Mouse (Mus musculus) spleen, adult 18-20 months (tissue): ENCODE measurements around the gene Mansc4.

Source experiments
- DNase-seq, 2 experiments: peaks; one replicate each; pipeline ENCODE4 v3.0.0; 2022; ENCODE audit warnings: mixed read lengths in 2 of 2

Gene Mansc4

GRCm38 (mm10) chr6:147076878-147077277, 10.0 kb downstream of the Mansc4 start:
- DNase-seq = no peak

DNA sequence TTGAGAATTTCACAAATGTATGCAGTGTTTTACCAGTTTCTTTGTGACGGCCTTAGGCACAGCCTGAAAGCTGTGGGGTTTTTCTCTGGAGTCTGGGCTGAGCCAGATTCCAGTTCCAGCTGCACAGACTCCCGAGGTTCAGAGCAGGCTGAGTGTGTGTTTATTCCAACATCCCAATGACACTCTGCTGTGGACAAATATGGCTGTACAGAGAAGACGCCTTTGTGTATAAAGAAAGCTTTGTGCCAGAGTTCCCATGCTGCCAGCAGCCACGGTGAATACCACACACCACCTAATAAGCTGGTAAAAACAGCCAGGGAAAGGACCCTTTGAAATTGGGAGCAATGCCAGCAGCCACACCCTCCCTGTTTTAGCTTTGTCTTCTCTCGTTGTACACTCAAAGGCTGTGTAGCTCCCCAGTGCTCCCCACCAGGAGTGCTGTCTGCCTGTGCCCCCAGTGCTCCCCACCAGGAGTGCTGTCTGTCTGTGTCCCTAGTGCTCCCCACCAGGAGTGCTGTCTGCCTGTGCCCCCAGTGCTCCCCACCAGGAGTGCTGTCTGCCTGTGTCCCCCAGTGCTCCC, 10.9 kb downstream of the Mansc4 start:
- DNase-seq = no peak

DNA sequence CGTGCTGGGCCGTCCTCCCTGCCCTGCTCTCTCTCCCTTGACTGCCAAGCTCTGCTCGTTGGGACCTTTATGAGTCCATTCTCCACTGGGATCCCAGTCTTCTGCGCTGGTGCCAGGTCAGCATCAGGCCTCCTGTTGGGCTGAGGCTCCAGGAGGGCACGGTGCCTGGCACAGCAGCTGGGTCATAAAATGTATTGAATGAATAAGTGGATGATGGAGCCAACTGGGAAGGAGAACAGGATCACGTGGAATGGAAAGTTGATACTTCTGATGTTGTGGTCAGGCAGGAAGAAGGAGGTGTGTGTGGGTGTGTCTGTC, 21.9 kb downstream of the Mansc4 start:
- no peak for DNase-seq

DNA sequence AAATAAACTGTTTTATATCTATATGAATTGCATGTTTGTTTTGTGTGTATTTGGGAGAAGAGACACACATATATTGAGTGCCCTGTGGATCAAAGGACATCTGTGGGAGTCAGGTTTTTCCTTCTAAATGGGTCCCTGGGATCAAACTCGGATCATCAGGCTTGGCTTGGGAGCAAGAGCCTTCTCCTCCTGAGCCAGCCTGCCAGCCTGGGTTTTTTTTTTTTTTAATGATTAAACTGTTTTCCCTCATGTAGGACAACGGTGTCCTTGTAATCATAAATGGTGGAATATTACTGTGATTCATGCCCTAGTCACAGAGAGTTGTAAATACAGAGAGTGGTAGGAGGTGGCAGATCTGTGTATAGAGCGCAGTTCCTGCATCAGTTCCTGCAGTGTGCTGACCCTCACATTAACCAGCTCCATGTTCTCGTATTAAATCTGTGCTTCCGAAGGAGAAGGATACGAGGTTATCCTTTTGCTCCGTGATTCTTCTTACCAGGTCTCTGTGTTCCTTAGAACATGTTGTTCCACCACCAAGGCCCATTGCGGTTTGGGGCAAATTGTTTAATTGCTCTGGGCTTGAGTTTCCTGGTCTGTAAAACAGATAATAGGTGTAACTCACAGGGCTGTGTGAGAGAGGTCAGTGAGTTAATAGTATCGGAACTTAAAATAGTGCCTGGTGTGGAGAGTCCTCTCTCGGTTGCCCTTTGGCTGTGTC, 22.4 kb downstream of the Mansc4 start:
- no peak for DNase-seq

- DNase-seq = no peak
Measured at GRCm38 (mm10) chr6:147062694-147063093, 24.1 kb downstream of the Mansc4 start.

GRCm38 (mm10) chr6:147062034-147062433, 24.8 kb downstream of the Mansc4 start:
- no peak for DNase-seq

DNA sequence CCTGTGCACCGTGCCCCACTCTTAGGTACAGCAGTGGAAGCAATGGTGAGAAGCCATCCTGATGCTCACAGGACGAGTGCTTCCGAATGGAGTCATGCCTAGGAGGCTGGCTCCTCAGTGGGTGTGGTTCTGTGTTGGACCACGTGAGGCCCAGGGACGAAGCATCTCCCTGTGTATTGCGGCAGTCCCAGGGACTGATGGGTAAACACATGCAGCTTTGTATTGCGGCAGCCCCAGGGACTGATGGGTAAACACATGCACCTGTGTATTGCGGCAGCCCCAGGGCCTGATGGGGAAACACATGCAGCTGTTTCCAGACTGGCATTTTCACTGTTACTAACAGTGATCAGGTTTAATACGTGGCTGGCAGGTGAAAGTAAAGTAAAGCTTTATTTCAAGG, 25.2 kb downstream of the Mansc4 start:
- no peak for DNase-seq

DNA sequence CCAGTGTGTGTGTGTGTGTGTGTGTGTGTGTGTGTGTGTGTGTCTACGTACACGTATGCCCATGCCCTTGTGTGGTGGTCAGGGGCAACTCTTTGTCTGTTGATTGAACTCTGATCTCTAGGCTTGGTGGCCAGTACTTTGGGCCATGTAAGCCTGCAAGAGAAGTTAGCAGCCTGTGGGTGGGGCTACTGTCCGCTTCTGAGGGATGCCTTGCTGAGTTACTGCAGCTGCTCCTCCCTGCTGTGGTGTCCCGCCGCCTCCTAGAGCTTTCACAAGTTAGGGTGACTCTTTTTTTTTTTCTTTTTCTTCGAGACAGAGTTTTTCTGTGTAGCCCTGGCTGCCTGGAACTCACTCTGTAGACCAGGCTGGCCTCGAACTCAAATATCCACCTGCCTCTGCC, 27.5 kb downstream of the Mansc4 start:
- no peak for DNase-seq

GRCm38 (mm10) chr6:147055374-147055977, 31.4 kb downstream of the Mansc4 start:
- no peak for DNase-seq

DNA sequence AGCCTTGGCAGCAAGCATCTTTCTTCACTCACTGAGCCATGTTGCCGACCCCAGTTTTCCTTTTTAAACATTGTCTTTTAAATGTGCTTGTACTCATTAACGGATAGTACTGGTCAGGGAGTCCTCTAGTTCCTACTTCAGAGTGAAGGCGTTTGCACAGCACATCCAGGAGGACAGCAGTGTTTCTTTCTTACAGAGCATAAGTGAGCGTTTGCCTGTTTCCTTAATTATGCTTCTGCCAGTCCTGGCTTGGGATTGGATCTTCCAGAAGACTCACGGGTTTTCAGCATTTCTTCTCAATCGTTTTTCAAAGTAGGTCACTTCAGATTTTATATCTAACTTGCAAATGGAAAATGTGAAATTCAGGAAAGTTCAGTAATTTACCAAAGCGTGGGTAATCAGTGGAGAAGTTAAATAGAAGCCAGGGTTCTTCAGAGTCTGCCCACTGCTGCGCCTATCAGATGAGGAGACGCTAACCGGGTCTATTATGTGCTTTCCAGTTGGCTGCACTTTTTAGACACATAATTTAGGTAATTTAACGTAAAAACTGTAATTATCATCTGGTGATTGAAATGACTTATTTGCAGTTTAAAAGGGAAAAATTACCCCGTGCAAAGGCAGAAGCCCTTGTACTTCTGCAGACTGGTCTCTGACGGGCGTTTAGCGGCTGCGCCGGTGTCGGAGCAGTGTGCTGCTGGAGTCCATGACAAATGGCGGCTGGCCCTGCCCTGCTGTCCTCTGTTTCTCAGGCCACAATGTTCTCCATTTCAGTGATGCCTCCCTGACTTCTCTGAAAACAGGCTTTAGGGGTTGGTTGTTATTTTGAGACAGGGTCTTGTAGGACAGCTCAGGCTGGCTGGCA, 32.8 kb downstream of the Mansc4 start:
- DNase-seq = no peak

GRCm38 (mm10) chr6:147052440-147052839, 34.4 kb downstream of the Mansc4 start:
- DNase-seq = no peak

GRCm38 (mm10) chr6:147051666-147052065, 35.2 kb downstream of the Mansc4 start:
- no peak for DNase-seq

DNA sequence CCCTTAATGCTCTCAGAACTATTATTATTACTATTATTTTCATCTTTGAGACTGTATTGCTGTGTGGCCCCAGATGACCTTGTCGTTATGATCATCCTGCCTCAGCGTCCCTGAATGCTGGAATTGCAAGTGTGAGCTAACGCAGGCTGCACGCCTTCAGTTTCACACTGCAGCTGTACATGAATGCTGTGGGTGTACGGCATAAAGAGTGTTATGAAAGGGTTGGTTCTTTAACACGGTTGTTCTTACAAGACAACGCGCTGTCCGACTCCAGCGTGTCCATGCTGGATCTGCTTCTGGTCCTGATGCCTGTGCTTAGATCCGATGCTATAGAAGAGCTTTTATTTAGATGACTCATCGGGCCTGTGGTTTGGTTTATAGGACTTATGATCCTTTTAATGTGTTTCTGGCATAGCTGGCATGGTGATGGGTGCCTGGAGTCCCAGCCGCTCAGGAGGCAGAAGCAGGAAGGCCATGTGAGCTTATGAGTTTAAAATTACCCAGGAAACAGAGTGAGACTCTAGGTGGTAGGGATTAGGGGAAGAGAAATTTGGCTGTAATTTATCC, 37.5 kb downstream of the Mansc4 start:
- no peak for DNase-seq

DNA sequence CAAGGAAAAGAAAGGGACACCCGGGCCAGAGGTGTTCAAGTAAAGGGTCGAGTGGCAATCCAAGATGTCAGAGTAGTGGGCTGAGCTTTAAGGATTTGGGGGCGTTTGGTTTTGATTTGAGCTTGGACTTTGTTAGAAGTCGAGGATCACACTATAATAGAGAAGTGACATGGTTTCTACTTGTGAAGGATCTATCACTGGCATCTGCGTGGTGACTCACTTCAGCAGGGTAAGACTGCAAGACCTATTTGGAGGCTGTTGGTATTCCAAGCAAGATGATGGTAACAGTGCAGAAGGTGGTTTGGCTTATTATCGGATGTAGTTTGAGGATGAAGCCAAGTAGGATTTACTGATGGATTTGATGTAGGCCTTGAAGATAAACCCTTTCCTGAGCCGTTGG, 43.2 kb downstream of the Mansc4 start:
- no peak for DNase-seq

DNA sequence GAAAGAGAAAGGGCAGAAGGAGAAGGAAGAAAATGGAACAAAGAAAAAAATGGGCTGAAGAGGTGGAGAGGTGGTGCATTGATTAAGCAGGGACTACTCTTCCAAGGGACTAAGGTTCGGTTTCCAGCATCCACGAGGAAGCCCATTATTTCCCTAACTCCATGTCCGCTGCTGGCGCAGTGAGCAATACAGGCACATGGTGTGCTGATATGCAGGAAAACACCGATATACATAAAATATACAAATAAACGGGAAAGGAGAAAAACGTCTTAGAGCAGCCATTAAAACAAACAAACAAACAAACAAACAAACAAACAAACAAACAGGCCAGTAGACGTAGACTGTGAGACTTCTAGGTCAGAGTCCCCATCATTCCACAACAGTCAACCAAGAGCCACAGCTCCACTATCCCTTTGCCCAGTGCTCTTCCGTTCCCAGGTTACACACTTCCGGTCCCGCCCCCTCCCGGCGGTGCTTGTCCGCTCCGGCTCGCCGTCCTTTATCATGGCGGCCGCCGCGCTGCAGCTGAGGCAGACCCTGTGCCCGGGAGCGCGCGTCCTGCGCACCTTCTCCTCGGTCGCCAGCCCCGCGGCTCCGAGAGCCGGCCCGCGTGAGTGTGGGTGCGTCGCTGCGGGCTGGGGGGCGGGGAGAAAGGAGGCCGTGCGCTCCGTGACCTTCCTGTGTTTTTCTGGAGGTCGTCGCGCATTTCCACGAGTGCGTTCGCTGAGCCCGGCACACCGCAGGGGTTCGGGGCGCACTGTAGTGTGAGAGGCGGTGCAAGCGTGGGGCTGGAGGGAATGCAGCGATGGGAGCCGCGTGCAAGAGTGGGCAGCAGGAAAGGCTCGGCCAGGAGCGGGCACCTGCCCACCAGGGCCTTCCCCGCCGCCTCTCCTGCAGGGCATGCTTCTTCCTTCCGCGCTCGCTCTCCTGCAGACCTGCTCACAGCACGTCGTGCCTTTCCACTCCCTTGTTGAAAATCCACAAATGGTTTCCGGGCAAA, 44.2 kb downstream of the Mansc4 start, which contains the start of gene Mrps35:
Gene Mrps35, plus strand, starts transcription at position 474 of the 1,000 bp plus-strand sequence.
- peak; percentile 74 to 88 for DNase-seq

DNA sequence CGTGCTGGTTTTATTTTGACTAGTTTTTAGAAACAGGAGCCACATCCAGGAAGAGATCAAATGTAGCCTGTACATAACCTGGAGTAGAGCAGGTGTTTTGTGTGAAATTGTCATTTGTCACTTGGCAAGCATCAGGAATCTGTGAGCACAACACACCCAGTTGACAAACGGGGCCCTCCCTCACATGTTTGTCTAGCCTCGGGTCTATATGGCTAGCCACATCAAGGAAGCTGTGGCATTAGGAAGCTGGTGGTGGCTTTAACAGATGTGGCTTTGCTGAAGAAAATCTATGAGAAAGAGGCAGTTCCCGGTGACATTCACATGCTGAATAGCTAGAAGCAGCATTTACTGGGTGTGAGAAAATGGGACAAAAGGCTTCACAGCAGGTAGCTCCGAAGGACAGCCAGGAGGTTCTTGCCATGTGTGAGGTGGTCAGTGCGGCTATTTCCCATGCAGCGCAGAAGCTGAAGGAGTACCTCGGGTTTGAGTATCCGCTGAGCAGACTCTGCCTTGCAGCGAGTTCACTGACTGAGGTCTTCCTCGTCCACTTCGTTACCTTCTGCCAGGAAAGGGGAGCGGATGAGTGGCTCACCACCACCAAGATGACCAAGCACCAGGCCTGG, 54.4 kb downstream of the Mansc4 start, which contains the start of gene Rep15:
Gene Rep15, plus strand, starts transcription at position 282 of the 623 bp plus-strand sequence.
- DNase-seq = no peak

DNA sequence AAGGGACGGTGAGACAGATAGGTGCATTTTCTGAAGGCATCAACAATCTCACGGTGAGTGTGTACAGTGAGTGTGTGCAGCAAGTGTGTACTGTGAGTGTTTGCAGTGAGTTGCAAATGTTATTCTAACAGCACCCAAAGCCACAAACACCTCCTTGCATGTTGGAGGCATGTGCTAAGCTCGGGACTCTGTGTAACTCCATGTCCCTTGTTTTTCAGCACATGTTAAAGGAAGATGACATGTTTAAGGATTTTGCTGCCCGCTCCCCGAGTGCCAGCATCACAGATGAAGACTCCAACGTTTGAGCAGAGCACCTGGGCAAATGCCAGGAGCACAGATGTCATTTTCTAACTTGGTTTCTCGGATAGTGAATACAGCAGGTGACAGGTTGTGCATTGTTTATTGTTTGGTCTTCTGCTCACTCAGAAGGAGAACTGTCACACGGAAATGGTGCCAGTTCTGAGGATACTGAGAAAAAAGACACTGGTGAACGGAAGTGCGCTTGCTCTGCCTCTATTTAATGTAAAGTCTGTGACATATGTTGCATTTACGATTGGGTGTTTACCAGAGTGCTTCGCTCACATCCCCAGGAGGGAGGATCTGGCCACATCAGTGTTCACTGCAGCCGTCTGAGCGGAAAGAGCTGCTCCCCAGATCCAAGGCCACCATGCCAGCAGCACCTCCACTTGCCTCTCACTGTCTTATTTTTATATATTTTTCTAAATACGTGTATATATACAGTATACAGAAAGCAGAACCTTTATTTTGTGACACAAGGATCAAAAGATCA, 56.5 kb downstream of the Mansc4 start:
- no peak for DNase-seq

DNA sequence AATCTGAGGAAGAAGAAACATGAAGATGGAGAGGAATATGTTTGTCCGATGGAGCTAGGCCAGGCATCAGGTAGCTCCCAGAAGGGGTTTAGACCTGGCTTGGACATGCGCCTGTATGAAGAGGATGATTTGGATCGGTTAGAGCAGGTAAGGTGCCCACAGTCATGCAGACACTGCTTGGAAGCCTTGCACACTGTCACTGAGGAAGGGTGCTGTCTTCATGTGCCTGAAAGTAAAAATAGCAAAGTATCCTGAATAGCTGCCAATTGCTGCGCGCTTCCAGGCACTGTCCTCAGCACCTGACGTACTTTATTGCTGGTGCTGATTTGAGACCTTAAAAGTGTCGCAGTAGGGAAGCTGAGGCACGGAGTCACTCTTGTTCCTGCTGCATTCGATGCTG, 57.2 kb downstream of the Mansc4 start:
- no peak for DNase-seq

DNA sequence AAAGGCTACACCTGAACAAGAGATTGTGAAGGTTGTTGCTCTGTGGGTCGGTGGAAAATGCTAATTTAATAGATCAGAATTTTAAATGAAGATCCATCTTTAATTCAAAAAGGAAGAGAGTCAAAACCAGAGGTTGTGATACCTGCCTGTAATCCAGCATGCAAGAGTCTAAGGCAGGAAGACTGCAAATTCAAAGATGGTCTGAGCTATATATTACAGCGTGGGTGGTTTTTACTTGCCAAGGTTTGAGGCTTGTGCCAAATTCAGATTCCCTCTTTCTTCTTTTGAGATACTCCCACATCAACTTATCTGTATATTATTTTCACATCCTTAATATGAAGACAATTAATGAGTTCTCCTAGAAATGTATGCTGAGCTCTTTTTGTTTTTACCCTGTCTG, 58.4 kb downstream of the Mansc4 start:
- no peak for DNase-seq
